Mouse (Mus musculus) heart, postnatal 10 days (tissue): ENCODE measurements around the gene Psme2b. TPM values are rescaled to one million over a fixed set of nuclear protein-coding genes. Genes with fewer than 3 reads are reported as not detected.
"Not testable (repeated sequence)": the region's sequence is repeated elsewhere in the genome, so short reads cannot be mapped to it uniquely, and the experiment has no call there.

Source experiments
- DNase-seq, 2 experiments: peaks; one replicate each; pipeline ENCODE4 v3.0.0; 2021
- intact Hi-C: fragments of 180-260 bp; cut with DNase I; formaldehyde crosslinking; loops from one replicate; pipeline ENCODE4 v1.15.1; 2025
- total RNA-seq, 2 experiments: library from RNA; stranded (reverse); gene quantifications; 2 replicates each; pipeline ENCODE4 v1.2.3; 2021

Psme2b gene
- total RNA-seq, 2 experiments from 2014 or later, result 2.4 to 3.6 TPM

DNA sequence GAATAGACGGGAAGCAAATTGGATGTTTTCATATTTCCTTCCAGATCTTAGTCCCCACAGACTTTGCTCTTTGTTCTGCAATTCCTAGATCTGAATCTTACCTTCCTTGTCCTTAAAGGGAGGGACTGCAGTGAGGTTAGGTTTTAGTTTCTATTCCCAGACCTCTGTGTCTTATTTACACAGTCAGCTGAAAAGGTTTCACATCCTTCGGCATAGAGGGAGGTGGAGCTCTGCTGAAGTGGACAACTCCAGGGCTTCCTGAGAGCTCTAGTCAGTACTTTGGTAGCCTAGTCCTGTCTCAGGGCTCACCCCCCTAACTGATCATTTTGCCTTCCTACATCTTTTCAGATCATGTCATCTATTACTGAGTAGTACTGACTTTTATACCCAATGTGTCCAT lies 44.0 kb downstream of the Psme2b start, which contains the start of gene Gm5431:
Gm5431 (minus strand) TSS at position 194 of the 400 bp plus-strand sequence.
- DNase-seq, result peak in 1 of 2 experiments; percentile 3
- intact Hi-C loops, result no loop called here

DNA sequence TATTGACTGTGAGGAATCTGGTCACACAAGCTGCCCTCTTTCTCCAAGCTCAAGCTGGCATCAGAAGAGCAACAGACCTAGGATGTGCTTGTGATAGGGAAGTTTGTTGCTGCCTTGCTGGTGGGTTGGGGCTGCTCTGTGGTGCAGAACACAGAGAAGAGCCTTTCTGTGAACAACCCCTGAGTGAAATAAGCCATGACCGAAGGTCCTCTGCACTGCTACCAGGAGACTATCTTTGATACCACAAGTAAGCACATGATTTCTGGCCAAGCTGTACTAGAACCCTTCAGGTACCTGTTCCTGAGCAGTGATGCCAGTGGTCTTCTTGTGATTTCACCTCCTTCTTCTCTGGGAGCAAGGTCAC lies 44.4 kb downstream of the Psme2b start:
- intact Hi-C loops, DNase-seq: not testable (repeated sequence)

DNA sequence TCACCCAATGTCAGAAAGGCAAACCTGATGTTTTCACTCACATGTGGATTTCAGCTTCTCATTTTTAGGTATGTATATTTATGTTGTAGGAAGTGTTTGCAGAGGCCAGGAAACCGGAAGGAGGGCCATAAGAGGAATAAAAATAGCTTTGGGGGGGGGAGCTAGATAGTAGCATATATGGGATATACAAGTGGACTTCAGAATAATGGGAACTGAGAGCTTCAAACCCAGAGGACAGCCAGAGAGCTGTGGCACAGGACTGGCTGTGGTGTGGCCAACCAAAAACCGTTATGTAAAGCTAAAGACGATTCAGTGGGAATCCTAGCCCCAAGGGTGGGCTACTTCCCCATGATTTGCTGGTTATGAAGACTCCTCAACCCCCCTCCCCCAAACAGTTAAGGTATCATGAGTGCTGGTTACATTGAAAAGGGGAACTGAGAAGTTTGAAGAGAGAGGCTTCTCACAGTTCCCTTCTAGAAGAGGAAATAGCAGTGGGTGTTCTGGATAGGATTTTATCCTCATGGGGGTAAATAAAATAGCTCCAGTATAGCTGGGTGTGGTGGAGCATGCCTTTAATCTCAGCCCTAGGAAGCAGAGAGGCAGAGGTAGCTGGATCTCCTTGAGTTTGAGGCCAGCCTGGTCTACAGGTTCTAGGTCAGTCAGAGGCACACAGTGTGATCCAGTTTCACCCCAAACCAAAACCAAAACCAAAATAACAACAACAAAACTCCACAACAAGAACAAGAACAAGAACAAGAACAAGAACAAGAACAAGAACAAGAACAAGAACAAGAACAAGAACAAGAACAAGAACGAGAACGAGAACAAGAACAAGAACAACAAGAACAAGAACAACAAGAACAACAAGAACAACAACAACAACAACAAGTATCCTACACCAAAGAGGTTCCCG lies 45.1 kb downstream of the Psme2b start:
- intact Hi-C loops, result not testable (repeated sequence)
- DNase-seq, result peak; percentile 9

DNA sequence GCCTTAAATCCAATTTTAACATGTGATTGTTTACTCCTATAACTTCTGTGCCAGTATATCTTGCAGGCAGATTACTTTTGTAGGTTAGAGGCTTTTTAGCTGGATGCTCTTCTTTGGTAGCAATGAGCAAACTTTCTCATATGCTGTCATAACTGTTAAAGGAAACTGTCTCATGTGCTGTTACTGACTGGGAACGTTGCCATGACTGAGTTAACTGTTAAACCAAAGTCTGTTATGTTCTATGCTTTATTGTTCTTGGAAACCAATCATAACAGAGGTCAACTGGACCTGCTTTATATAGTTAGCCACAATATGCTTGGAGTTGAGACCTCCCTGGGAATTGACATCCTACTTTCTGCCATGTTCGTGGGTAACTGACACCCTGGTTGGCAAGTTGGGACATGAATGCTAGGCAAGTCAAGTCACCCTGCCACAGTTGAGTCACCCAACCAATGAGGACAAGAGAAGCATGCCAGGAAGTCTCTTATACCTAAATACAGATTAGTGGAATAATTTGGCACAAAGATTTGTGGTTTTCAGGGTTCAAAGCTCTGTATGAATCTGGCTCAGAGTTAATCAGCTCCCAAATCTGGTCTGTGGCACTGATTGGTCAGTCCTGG lies 47.1 kb downstream of the Psme2b start:
- intact Hi-C loops, result no loop called here
- no peak for DNase-seq

Other genes starting within 250 kb of the Psme2b start
- gene Rack1, start 145.9 kb downstream of the Psme2b start, total RNA-seq, result 100 to 1,000 TPM; 530 to 563 TPM
- 10 to 100 TPM; 27.9 to 30.1 TPM for gene Trim41, start 128.8 kb downstream of the Psme2b start, total RNA-seq
- 10 to 100 TPM; 10.1 to 12.8 TPM for gene Trim7, start 120.0 kb downstream of the Psme2b start, total RNA-seq
- gene Gm12184, start 119.5 kb downstream of the Psme2b start, total RNA-seq, result 1 to 10 TPM; 2.9 to 5.0 TPM
- gene Irgm1, start 74.5 kb downstream of the Psme2b start, total RNA-seq, result 1 to 10 TPM; 6.5 to 9.5 TPM
- gene Gm5431, start 44.0 kb downstream of the Psme2b start, total RNA-seq, result under 1 TPM; 0.50 to 0.65 TPM
- under 1 TPM; 0.14 to 0.17 TPM for gene Olfr56, start 32.7 kb upstream of the Psme2b start, total RNA-seq
- 1 to 10 TPM; 3.4 to 4.7 TPM for gene 9930111J21Rik1, start 33.2 kb upstream of the Psme2b start, total RNA-seq
- under 1 TPM; 0.17 to 0.45 TPM for gene Gm12185, start 46.0 kb upstream of the Psme2b start, total RNA-seq
- gene Tgtp1, start 48.0 kb upstream of the Psme2b start, total RNA-seq, result under 1 TPM; 0.53 to 0.55 TPM
- gene 9930111J21Rik2, start 105.1 kb upstream of the Psme2b start, total RNA-seq, result 1 to 10 TPM; 6.8 to 7.3 TPM
- not detected for gene Tgtp2, start 118.0 kb upstream of the Psme2b start, total RNA-seq
- 1 to 10 TPM; 1.7 to 2.2 TPM for gene Ifi47, start 130.4 kb upstream of the Psme2b start, total RNA-seq
- 1 to 10 TPM; 1.1 to 1.5 TPM for gene Olfr1396, start 168.7 kb upstream of the Psme2b start, total RNA-seq
- gene Olfr1395, start 196.1 kb upstream of the Psme2b start, total RNA-seq, result not detected
- not detected for gene Olfr1394, start 208.2 kb upstream of the Psme2b start, total RNA-seq
- gene Btnl9, start 241.0 kb upstream of the Psme2b start, total RNA-seq, result 10 to 100 TPM; 59.3 to 60.3 TPM